Mouse (Mus musculus): ENCODE measurements around the gene Dok5.

Dok5 gene

GRCm38 (mm10) chr2:170738446-170738845, 6.8 kb downstream of the Dok5 start:
- in situ Hi-C loops (cut with MboI; ENCODE audit: low sequenced_read_pairs) = no loop called here

GRCm38 (mm10) chr2:170738891-170739290, 7.3 kb downstream of the Dok5 start:
- in situ Hi-C loops (cut with MboI; ENCODE audit: low sequenced_read_pairs) = no loop called here

GRCm38 (mm10) chr2:170739713-170740365, 8.2 kb downstream of the Dok5 start:
- in situ Hi-C loops (cut with MboI; ENCODE audit: low sequenced_read_pairs) = no loop called here

- in situ Hi-C loops (cut with MboI; ENCODE audit: low sequenced_read_pairs) = no loop called here
These were observed 11.9 kb downstream of the Dok5 start for GRCm38 (mm10) chr2:170743521-170743920.

- in situ Hi-C loops (cut with MboI; ENCODE audit: low sequenced_read_pairs) = no loop called here
These were observed 17.3 kb downstream of the Dok5 start for GRCm38 (mm10) chr2:170748901-170749300.

GRCm38 (mm10) chr2:170752191-170752850, 20.7 kb downstream of the Dok5 start:
- in situ Hi-C loops (cut with MboI; ENCODE audit: low sequenced_read_pairs) = no loop called here

GRCm38 (mm10) chr2:170755817-170756216, 24.2 kb downstream of the Dok5 start:
- in situ Hi-C loops (cut with MboI; ENCODE audit: low sequenced_read_pairs) = no loop called here

GRCm38 (mm10) chr2:170756667-170757066, 25.1 kb downstream of the Dok5 start:
- in situ Hi-C loops (cut with MboI; ENCODE audit: low sequenced_read_pairs) = no loop called here

GRCm38 (mm10) chr2:170757228-170757875, 25.7 kb downstream of the Dok5 start:
- in situ Hi-C loops (cut with MboI; ENCODE audit: low sequenced_read_pairs) = no loop called here

- in situ Hi-C loops (cut with MboI; ENCODE audit: low sequenced_read_pairs) = no loop called here
These were observed 26.6 kb downstream of the Dok5 start for GRCm38 (mm10) chr2:170758201-170758600.

- in situ Hi-C loops (cut with MboI; ENCODE audit: low sequenced_read_pairs) = no loop called here
These were observed 33.1 kb downstream of the Dok5 start for GRCm38 (mm10) chr2:170764704-170765103.

GRCm38 (mm10) chr2:170767243-170767642, 35.6 kb downstream of the Dok5 start:
- in situ Hi-C loops (cut with MboI; ENCODE audit: low sequenced_read_pairs) = no loop called here

- in situ Hi-C loops (cut with MboI; ENCODE audit: low sequenced_read_pairs) = no loop called here
These were observed 37.1 kb downstream of the Dok5 start for GRCm38 (mm10) chr2:170768699-170769098.

- in situ Hi-C loops (cut with MboI; ENCODE audit: low sequenced_read_pairs) = no loop called here
These were observed 39.9 kb downstream of the Dok5 start for GRCm38 (mm10) chr2:170771555-170771954.

GRCm38 (mm10) chr2:170772126-170772884, 40.7 kb downstream of the Dok5 start:
- in situ Hi-C loops (cut with MboI; ENCODE audit: low sequenced_read_pairs) = no loop called here

GRCm38 (mm10) chr2:170772885-170773270, 41.3 kb downstream of the Dok5 start:
- in situ Hi-C loops (cut with MboI; ENCODE audit: low sequenced_read_pairs) = no loop called here

- in situ Hi-C loops (cut with MboI; ENCODE audit: low sequenced_read_pairs) = no loop called here
These were observed 44.0 kb downstream of the Dok5 start for GRCm38 (mm10) chr2:170775577-170775976.

- in situ Hi-C loops (cut with MboI; ENCODE audit: low sequenced_read_pairs) = no loop called here
These were observed 44.5 kb downstream of the Dok5 start for GRCm38 (mm10) chr2:170776107-170776506.

- in situ Hi-C loops (cut with MboI; ENCODE audit: low sequenced_read_pairs) = no loop called here
These were observed 46.0 kb downstream of the Dok5 start for GRCm38 (mm10) chr2:170777572-170777971.

GRCm38 (mm10) chr2:170780010-170780750, 48.6 kb downstream of the Dok5 start:
- in situ Hi-C loops (cut with MboI; ENCODE audit: low sequenced_read_pairs) = no loop called here

- in situ Hi-C loops (cut with MboI; ENCODE audit: low sequenced_read_pairs) = no loop called here
These were observed 56.5 kb downstream of the Dok5 start for GRCm38 (mm10) chr2:170788101-170788500.
